Mouse (Mus musculus) hindbrain, embryonic 11.5 days (tissue): ENCODE measurements at regions not wholly inside any gene's neighbourhood (a gene's known extent, or its start where the extent isn't known, plus 50 kb on each side); places are given as distances from the start of the nearest gene placed in this dataset.
A peak's percentile ranks its signal among the peaks of the same experiment; 100 is the strongest.

Experiments
- ATAC-seq: fragments of 200-750 bp; cut with Nextera tagmentation; 2 replicates; pipeline ENCODE4 v1.8.0; 2017; ENCODE audit warnings: mild to moderate bottlenecking, moderate TSS enrichment, moderate library complexity; ENCODE audit not compliant: low FRiP score
- DNase-seq: peaks from one replicate; pipeline ENCODE4 v3.0.0-alpha.2; 2015; ENCODE audit warnings: low spot score
- H3K27ac ChIP-seq: fragments of 300-500 bp; sonication (generic); 2 replicates; pipeline ENCODE4 v1.5.1; 2014; ENCODE audit warnings: mild to moderate bottlenecking, low read depth, low read length
- H3K27me3 ChIP-seq: fragments of 300-500 bp; sonication (generic); 2 replicates; pipeline ENCODE4 v1.6.1; 2014; ENCODE audit warnings: mild to moderate bottlenecking, low read length, moderate library complexity, mixed read lengths; ENCODE audit not compliant: control insufficient read depth, insufficient read depth
- H3K36me3 ChIP-seq: fragments of 300-500 bp; sonication (generic); 2 replicates; pipeline ENCODE4 v1.6.1; 2014; ENCODE audit warnings: mild to moderate bottlenecking, low read length, moderate library complexity, mixed read lengths; ENCODE audit not compliant: control insufficient read depth, insufficient read depth
- H3K4me1 ChIP-seq: fragments of 300-500 bp; sonication (generic); replicated peaks from 2 replicates; pipeline ENCODE4 v1.6.1; 2014; ENCODE audit warnings: low read length, mixed read lengths; ENCODE audit not compliant: control insufficient read depth, insufficient read depth
- H3K4me2 ChIP-seq: fragments of 300-500 bp; sonication (generic); replicated peaks from 2 replicates; pipeline ENCODE4 v1.6.1; 2014; ENCODE audit warnings: mild to moderate bottlenecking, low read depth, low read length
- H3K4me3 ChIP-seq: fragments of 300-500 bp; sonication (generic); 2 replicates; pipeline ENCODE4 v1.5.1; 2014; ENCODE audit warnings: low read depth, low read length
- H3K9ac ChIP-seq: fragments of 300-500 bp; sonication (generic); 2 replicates; pipeline ENCODE4 v1.6.1; 2014; ENCODE audit warnings: low read depth, low read length
- H3K9me3 ChIP-seq: fragments of 300-500 bp; sonication (generic); 2 replicates; pipeline ENCODE4 v1.6.1; 2016; ENCODE audit warnings: low read length; ENCODE audit not compliant: control insufficient read depth
- WGBS: fragments of 180-500 bp; shearing (Covaris S2); extraction: QIAGEN DNeasy Blood & Tissue Kit; methylation state at CpG from one replicate; pipeline ENCODE4 v1.1.7; 2014; 5-methylcytosine and 5-hydroxymethylcytosine counted together

DNA sequence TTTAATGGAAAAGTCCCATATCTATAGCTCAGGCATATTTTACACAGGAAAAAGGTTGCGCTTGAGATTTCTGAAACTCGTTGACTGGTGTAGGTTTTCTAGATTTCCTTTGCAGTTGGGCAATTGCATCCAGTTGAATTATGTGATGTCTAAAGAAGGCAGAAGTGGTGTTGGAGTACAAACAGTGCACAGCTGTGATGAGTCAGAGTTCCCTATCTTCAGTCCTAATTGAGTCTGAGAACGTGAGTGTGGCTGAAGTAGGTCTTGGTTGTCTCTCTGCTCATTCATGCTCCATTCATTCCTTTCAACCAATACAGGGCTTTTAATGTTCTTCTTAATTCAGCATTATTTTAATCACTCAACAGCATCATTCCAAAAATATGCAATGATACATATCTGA, 142.9 kb upstream of the Dpyd start:
- H3K9me3 ChIP-seq: no peaks in the 10 kb centered on the region
- no peak overlapping the region for H3K4me2 ChIP-seq
- H3K27me3 ChIP-seq: no peaks in the 10 kb centered on the region
- no peak overlapping the region for H3K9ac ChIP-seq
- no peak overlapping the region for H3K27ac ChIP-seq
- H3K36me3 ChIP-seq: no peaks in the 10 kb centered on the region
- no peak overlapping the region for H3K4me3 ChIP-seq
- ATAC-seq (no peak), DNase-seq (no peak)
- H3K4me1 ChIP-seq: no peaks in the 10 kb centered on the region
- whole genome bisulfite sequencing: 87% methylated on average over 3 of the region's 3 CpGs

GRCm38 (mm10) chr3:118421701-118422100, 140.2 kb upstream of the Dpyd start:
- Histone ChIP-seq H3K4me2 (no peak overlapping the region), H3K9ac (no peak overlapping the region), H3K9me3 (no peaks in the 10 kb centered on the region), H3K27me3 (no peaks in the 10 kb centered on the region), H3K4me1 (no peaks in the 10 kb centered on the region), H3K27ac (no peak overlapping the region), H3K4me3 (no peak overlapping the region), H3K36me3 (no peaks in the 10 kb centered on the region)
- WGBS: 44% methylated on average over 3 of the region's 3 CpGs
- no peak for ATAC-seq
- no peak for DNase-seq

- H3K9ac ChIP-seq: 0 out of 2 replicates have a peak overlapping the region, but pooled peaks have one; percentile 4
- no peaks in the 10 kb centered on the region for H3K4me1 ChIP-seq
- peak overlapping the region; percentile 18; the same call in 1 of the 2 replicates for H3K4me3 ChIP-seq
- DNase-seq (peak; percentile 74), ATAC-seq (peak; percentile 47; the same call in 1 of the 2 replicates)
- WGBS: 2% methylated on average over 19 of the region's 19 CpGs
- H3K27ac ChIP-seq: no peak overlapping the region
- H3K27me3 ChIP-seq: peaks cover 4% of the 10 kb centered on the region; the same call in 1 of the 2 replicates
- H3K36me3 ChIP-seq: no peaks in the 10 kb centered on the region
- H3K4me2 ChIP-seq: peak overlapping the region; percentile 41
- no peaks in the 10 kb centered on the region for H3K9me3 ChIP-seq
These were observed 136.2 kb upstream of the Dpyd start for GRCm38 (mm10) chr3:118425748-118426147.

DNA sequence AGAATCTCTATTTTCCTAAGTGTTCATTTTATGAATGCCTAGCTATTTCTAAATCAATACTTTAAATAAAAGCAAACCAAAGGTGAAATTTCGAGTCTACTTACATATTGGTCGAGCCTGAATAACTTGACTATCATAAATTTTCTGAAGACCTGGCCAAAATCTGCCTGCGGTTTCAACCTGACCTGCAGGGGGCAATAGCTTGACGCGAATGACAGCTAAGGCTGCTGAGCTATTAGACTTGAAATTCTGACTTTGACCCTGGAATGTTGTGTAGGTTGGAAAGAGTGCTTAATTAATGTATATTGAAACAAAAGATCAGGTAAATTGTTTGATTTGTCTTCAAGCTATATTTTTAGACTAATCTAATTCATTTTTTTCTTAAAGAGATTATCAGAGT, 133.4 kb upstream of the Dpyd start:
- 5% methylated on average over 5 of the region's 5 CpGs for whole genome bisulfite sequencing
- H3K4me3 ChIP-seq: no peak overlapping the region
- no peak overlapping the region for H3K27ac ChIP-seq
- H3K36me3 ChIP-seq: no peaks in the 10 kb centered on the region
- no peak overlapping the region for H3K9ac ChIP-seq
- H3K4me1 ChIP-seq: no peaks in the 10 kb centered on the region
- H3K27me3 ChIP-seq: peaks cover 10% of the 10 kb centered on the region; the same call in 1 of the 2 replicates
- H3K9me3 ChIP-seq: no peaks in the 10 kb centered on the region
- H3K4me2 ChIP-seq: no peak overlapping the region
- ATAC-seq (no peak), DNase-seq (peak; percentile 81)

DNA sequence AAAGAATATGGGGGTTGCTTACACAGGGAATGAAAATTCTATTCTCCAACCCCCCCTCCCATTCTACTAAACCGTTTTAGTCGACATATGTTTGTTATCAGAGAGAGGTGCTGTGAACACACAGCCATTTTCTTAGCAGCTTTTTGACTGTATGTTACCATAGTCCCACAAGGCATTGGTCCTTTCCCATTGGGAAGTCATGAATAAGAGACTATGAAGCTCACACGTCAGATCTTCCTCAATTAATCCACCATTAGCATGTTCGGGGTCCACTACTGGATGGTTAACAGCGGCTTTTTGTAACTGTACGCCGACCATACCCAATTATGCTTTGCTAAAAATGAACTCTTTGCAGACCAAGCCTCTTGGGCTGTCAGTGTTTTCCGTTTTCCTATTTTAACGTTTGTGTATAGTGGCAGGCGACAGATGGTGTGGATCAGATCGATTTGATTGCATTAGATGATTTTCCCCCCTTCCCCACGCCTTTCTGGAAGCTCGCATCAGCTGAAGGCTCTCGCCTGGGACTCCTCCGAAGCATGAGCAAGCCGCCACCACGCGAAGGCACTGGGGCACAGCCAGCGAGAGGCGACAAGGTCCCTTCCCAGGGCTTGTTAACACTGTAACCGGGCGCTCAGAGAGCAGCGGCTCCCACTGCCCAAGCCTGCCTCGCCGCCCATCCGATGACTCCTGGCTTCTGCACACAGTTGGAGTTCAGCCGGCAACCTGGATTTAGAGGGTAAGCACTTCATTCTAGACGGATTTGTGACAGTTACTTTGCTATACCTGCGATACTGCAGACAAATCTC, 131.9 kb upstream of the Dpyd start:
- H3K4me2 ChIP-seq: peak overlapping the region; percentile 46

GRCm38 (mm10) chr3:118430631-118430906, 131.4 kb upstream of the Dpyd start:
- Histone ChIP-seq H3K4me3 (peak overlapping the region; percentile 42), H3K4me1 (0 out of 2 replicates have a peak, but pooled peaks cover 2% of the 10 kb centered on the region), H3K9me3 (no peaks in the 10 kb centered on the region), H3K4me2 (peak overlapping the region; percentile 46), H3K27me3 (peaks cover 19% of the 10 kb centered on the region), H3K36me3 (no peaks in the 10 kb centered on the region), H3K27ac (peak overlapping the region; percentile 80), H3K9ac (peak overlapping the region; percentile 57)
- ATAC-seq (no peak), DNase-seq (no peak)
- WGBS: 2% methylated on average over 7 of the region's 7 CpGs

More for the DNA sequence above, 131.9 kb upstream of the Dpyd start:
- H3K4me1 ChIP-seq: 0 out of 2 replicates have a peak, but pooled peaks cover under 1% of the 10 kb centered on the region
- no peaks in the 10 kb centered on the region for H3K36me3 ChIP-seq
- H3K27ac ChIP-seq: peak overlapping the region; percentile 80
- peak; percentile 65 for DNase-seq
- peaks cover 14% of the 10 kb centered on the region for H3K27me3 ChIP-seq
- peak overlapping the region; percentile 42 for H3K4me3 ChIP-seq
- no peaks in the 10 kb centered on the region for H3K9me3 ChIP-seq
- peak overlapping the region; percentile 57 for H3K9ac ChIP-seq
- peak; percentile 74 for ATAC-seq
- 7% methylated on average over 29 of the region's 29 CpGs for WGBS

- H3K36me3 ChIP-seq: no peaks in the 10 kb centered on the region
- peak; percentile 84 for DNase-seq
- 0 out of 2 replicates have a peak, but pooled peaks cover 2% of the 10 kb centered on the region for H3K4me1 ChIP-seq
- H3K27me3 ChIP-seq: peaks cover 19% of the 10 kb centered on the region
- H3K4me2 ChIP-seq: peak overlapping the region; percentile 46
- peak overlapping the region; percentile 42 for H3K4me3 ChIP-seq
- WGBS: 2% methylated on average over 22 of the region's 22 CpGs
- H3K9ac ChIP-seq: peak overlapping the region; percentile 34
- no peaks in the 10 kb centered on the region for H3K9me3 ChIP-seq
- peak; percentile 53 for ATAC-seq
- H3K27ac ChIP-seq: peak overlapping the region; percentile 80; the same call in 1 of the 2 replicates
These were observed 130.8 kb upstream of the Dpyd start for GRCm38 (mm10) chr3:118431031-118431723.

GRCm38 (mm10) chr3:118433441-118434021, 128.4 kb upstream of the Dpyd start:
- peak; percentile 61 for DNase-seq
- 0 out of 2 replicates have a peak overlapping the region, but pooled peaks have one; percentile 37 for H3K27ac ChIP-seq
- peaks cover 19% of the 10 kb centered on the region for H3K27me3 ChIP-seq

More at GRCm38 (mm10) chr3:118433441-118434021, 128.4 kb upstream of the Dpyd start:
- peak; percentile 13; the same call in 1 of the 2 replicates for ATAC-seq
- 2% methylated on average over 31 of the region's 31 CpGs for WGBS
- 0 out of 2 replicates have a peak, but pooled peaks cover 2% of the 10 kb centered on the region for H3K4me1 ChIP-seq
- H3K9ac ChIP-seq: peak overlapping the region; percentile 39; the same call in 1 of the 2 replicates
- H3K4me3 ChIP-seq: peak overlapping the region; percentile 46
- H3K36me3 ChIP-seq: no peaks in the 10 kb centered on the region
- no peaks in the 10 kb centered on the region for H3K9me3 ChIP-seq
- H3K4me2 ChIP-seq: peak overlapping the region; percentile 89
